Comparison of ENCODE assay signal across 12 mouse cellular contexts in genomic region chr10:3858961-3859714, GRCm38 (mm10).
DNase-seq lines count a peak whose midpoint lies in the region; ATAC-seq and TF ChIP-seq lines count a peak whose summit lies in the region.
"Had no signal": no experiment of that assay in that cellular context is flagged by ENCODE, and none has a peak within 500 bp of the region (broad histone marks: within the 10 kb centered on the region; RNA-seq: fewer than 3 reads in every experiment).

No protein-coding gene starts in this region.

- peaks cover 63% of the 10 kb centered on the region for H3K4me1 ChIP-seq in hindbrain, embryonic 10.5 days (replicated peaks)
- H3K4me1 ChIP-seq in hindbrain, embryonic 16.5 days (ENCODE audit: control insufficient read depth, insufficient read depth, low read depth, low read length): peaks cover 20% of the 10 kb centered on the region
- H3K4me1 ChIP-seq in stomach, embryonic 14.5 days (ENCODE audit: control insufficient read depth, insufficient read depth, low read length): peaks cover 23% of the 10 kb centered on the region; the same call in 1 of the 2 replicates
- H3K4me1 ChIP-seq in stomach, postnatal 0 days (replicated peaks; ENCODE audit: control insufficient read depth, insufficient read depth): no peaks in the 10 kb centered on the region
- no peaks in the 10 kb centered on the region for H3K4me1 ChIP-seq in liver, postnatal 0 days (ENCODE audit: insufficient read depth)

- DNase-seq in hindbrain, embryonic 10.5 days (ENCODE audit: low spot score): no peak
- DNase-seq in stomach, postnatal 0 days (ENCODE audit: low spot score): no peak
- peak; percentile 14 to 26 for DNase-seq in kidney, postnatal 4 days
- no peak for DNase-seq in liver, postnatal 0 days
- DNase-seq in adrenal gland, postnatal 4 days (ENCODE audit: low spot score in 2 of 2): no peak
- DNase-seq: adrenal gland, adult 8-10 months; right cerebral cortex, postnatal 4 days had no signal

- no peaks in the 10 kb centered on the region for H3K36me3 ChIP-seq in hindbrain, embryonic 10.5 days
- H3K36me3 ChIP-seq in hindbrain, embryonic 16.5 days (ENCODE audit: control insufficient read depth, insufficient read depth, low read length): no peaks in the 10 kb centered on the region
- H3K36me3 ChIP-seq in stomach, embryonic 14.5 days (ENCODE audit: control insufficient read depth, insufficient read depth, low read length): no peaks in the 10 kb centered on the region
- H3K36me3 ChIP-seq in stomach, postnatal 0 days (ENCODE audit: control insufficient read depth, insufficient read depth, low read length): no peaks in the 10 kb centered on the region
- no peaks in the 10 kb centered on the region for H3K36me3 ChIP-seq in liver, postnatal 0 days (replicated peaks; ENCODE audit: insufficient read depth, low read length)
- H3K36me3 ChIP-seq: heart, embryonic 13.5 days; limb, embryonic 15.5 days; lung, embryonic 15.5 days had no signal

- no peak overlapping the region for H3K4me3 ChIP-seq in hindbrain, embryonic 10.5 days
- H3K4me3 ChIP-seq in hindbrain, embryonic 16.5 days (ENCODE audit: low read length): no peak overlapping the region
- no peak overlapping the region for H3K4me3 ChIP-seq in stomach, embryonic 14.5 days (ENCODE audit: low read depth, low read length)
- no peak overlapping the region for H3K4me3 ChIP-seq in stomach, postnatal 0 days (ENCODE audit: low read depth, low read length)
- no peak overlapping the region for H3K4me3 ChIP-seq in liver, postnatal 0 days (ENCODE audit: low read depth, low read length)
- H3K4me3 ChIP-seq: heart, embryonic 13.5 days; limb, embryonic 15.5 days; lung, embryonic 15.5 days had no signal

- H3K27ac ChIP-seq in hindbrain, embryonic 10.5 days: peak overlapping the region; percentile 78
- no peak overlapping the region for H3K27ac ChIP-seq in hindbrain, embryonic 16.5 days (ENCODE audit: low read depth, low read length)
- no peak overlapping the region for H3K27ac ChIP-seq in stomach, embryonic 14.5 days (ENCODE audit: low read length)
- H3K27ac ChIP-seq in stomach, postnatal 0 days (replicated peaks): no peak overlapping the region
- no peak overlapping the region for H3K27ac ChIP-seq in liver, postnatal 0 days (ENCODE audit: low read depth)
- H3K27ac ChIP-seq: heart, embryonic 13.5 days; lung, embryonic 15.5 days had no signal

- TF ChIP-seq CTCF in stomach, postnatal 0 days (IDR thresholded peaks at IDR 0.05; ENCODE audit: low read depth): no peak
- no peak for TF ChIP-seq CTCF in liver, postnatal 0 days (IDR thresholded peaks at IDR 0.05; ENCODE audit: low read depth)

- H3K27me3 ChIP-seq in hindbrain, embryonic 10.5 days (ENCODE audit: insufficient read depth, poor library complexity, severe bottlenecking): no peaks in the 10 kb centered on the region
- H3K27me3 ChIP-seq in hindbrain, embryonic 16.5 days (replicated peaks; ENCODE audit: control insufficient read depth, insufficient read depth, low read length): no peaks in the 10 kb centered on the region
- H3K27me3 ChIP-seq in stomach, embryonic 14.5 days (ENCODE audit: control insufficient read depth, insufficient read depth, low read length): no peaks in the 10 kb centered on the region
- H3K27me3 ChIP-seq in stomach, postnatal 0 days (ENCODE audit: control insufficient read depth, insufficient read depth, low read length): no peaks in the 10 kb centered on the region
- H3K27me3 ChIP-seq in liver, postnatal 0 days (ENCODE audit: insufficient read depth, low read length): no peaks in the 10 kb centered on the region
- H3K27me3 ChIP-seq: heart, embryonic 13.5 days; limb, embryonic 15.5 days; lung, embryonic 15.5 days had no signal

- ATAC-seq in hindbrain, embryonic 16.5 days: no peak
- 0 out of 2 replicates have a peak, but pooled peaks have one; percentile 8 for ATAC-seq in stomach, embryonic 14.5 days (ENCODE audit: insufficient number of reproducible peaks, insufficient read depth, low FRiP score, low read depth)
- ATAC-seq in stomach, postnatal 0 days (ENCODE audit: low FRiP score, low TSS enrichment): no peak
- no peak for ATAC-seq in liver, postnatal 0 days

- H3K4me2 ChIP-seq in hindbrain, embryonic 16.5 days (ENCODE audit: low read length): no peak overlapping the region
- H3K4me2 ChIP-seq in stomach, embryonic 14.5 days (replicated peaks; ENCODE audit: low read depth, low read length): no peak overlapping the region
- no peak overlapping the region for H3K4me2 ChIP-seq in stomach, postnatal 0 days (replicated peaks; ENCODE audit: low read depth)
- H3K4me2 ChIP-seq in liver, postnatal 0 days (ENCODE audit: low read depth, low read length): no peak overlapping the region
- H3K4me2 ChIP-seq: heart, embryonic 13.5 days; limb, embryonic 15.5 days; lung, embryonic 15.5 days had no signal

- H3K9me3 ChIP-seq in hindbrain, embryonic 10.5 days: no peaks in the 10 kb centered on the region
- H3K9me3 ChIP-seq in hindbrain, embryonic 16.5 days (ENCODE audit: control insufficient read depth, low read length): no peaks in the 10 kb centered on the region
- no peaks in the 10 kb centered on the region for H3K9me3 ChIP-seq in stomach, embryonic 14.5 days (ENCODE audit: control insufficient read depth, low read depth, low read length)
- H3K9me3 ChIP-seq in stomach, postnatal 0 days (ENCODE audit: control insufficient read depth, low read length): no peaks in the 10 kb centered on the region
- H3K9me3 ChIP-seq in liver, postnatal 0 days (ENCODE audit: low read length): no peaks in the 10 kb centered on the region
- H3K9me3 ChIP-seq: heart, embryonic 13.5 days; limb, embryonic 15.5 days; lung, embryonic 15.5 days had no signal

- H3K9ac ChIP-seq in hindbrain, embryonic 16.5 days (ENCODE audit: low read depth, low read length): no peak overlapping the region
- H3K9ac ChIP-seq in stomach, embryonic 14.5 days (replicated peaks; ENCODE audit: low read depth, low read length): no peak overlapping the region
- H3K9ac ChIP-seq in stomach, postnatal 0 days (ENCODE audit: low read length): no peak overlapping the region
- no peak overlapping the region for H3K9ac ChIP-seq in liver, postnatal 0 days (replicated peaks)
- H3K9ac ChIP-seq: heart, embryonic 13.5 days; limb, embryonic 15.5 days; lung, embryonic 15.5 days had no signal

- no peak for TF ChIP-seq EP300 in stomach, postnatal 0 days (optimal IDR thresholded peaks at IDR 0.05)
- TF ChIP-seq EP300 in liver, postnatal 0 days (IDR thresholded peaks at IDR 0.05; ENCODE audit: low read depth): no peak

- WGBS in hindbrain, embryonic 10.5 days: 30% methylated on average over 11 of the region's 11 CpGs
- 26% methylated on average over 11 of the region's 11 CpGs for WGBS in hindbrain, embryonic 16.5 days
- 36% methylated on average over 11 of the region's 11 CpGs for WGBS in stomach, embryonic 14.5 days
- WGBS in stomach, postnatal 0 days: 40% methylated on average over 11 of the region's 11 CpGs
- 51% methylated on average over 11 of the region's 11 CpGs for WGBS in liver, postnatal 0 days (ENCODE audit: insufficient replicate concordance)

Comparison
In these comparisons a context has a peak if more than half of its experiments do, and no peak if none do; other contexts are left out.
1. DNase-seq: peak in kidney, postnatal 4 days (2 of 2); none in hindbrain, embryonic 10.5 days (single experiment), stomach, postnatal 0 days (single experiment), liver, postnatal 0 days (single experiment) and adrenal gland, postnatal 4 days (0 of 2).